Mouse (Mus musculus): Measurements from ENCODE around the gene Robo3.

Gene Robo3

GRCm38 (mm10) chr9:37430582-37430981 is 2.5 kb downstream of the Robo3 start:
- peak; percentile 97 for DNase-seq (ENCODE audit: low spot score)

GRCm38 (mm10) chr9:37429326-37429725 is 3.7 kb downstream of the Robo3 start:
- no peak for DNase-seq (ENCODE audit: low spot score)

- peak; percentile 47 for DNase-seq (ENCODE audit: low spot score)
Measured at GRCm38 (mm10) chr9:37421239-37421638, 11.8 kb downstream of the Robo3 start.

- peak; percentile 94 for DNase-seq (ENCODE audit: low spot score)
Measured at GRCm38 (mm10) chr9:37420676-37421075, 12.4 kb downstream of the Robo3 start.

- DNase-seq (ENCODE audit: low spot score) = no peak
Measured at GRCm38 (mm10) chr9:37418791-37419190, 14.3 kb downstream of the Robo3 start.

- DNase-seq (ENCODE audit: low spot score) = no peak
Measured at GRCm38 (mm10) chr9:37414666-37415065, 18.4 kb downstream of the Robo3 start.

- DNase-seq (ENCODE audit: low spot score) = no peak
Measured at GRCm38 (mm10) chr9:37412989-37413388, 20.1 kb downstream of the Robo3 start.

- no peak for DNase-seq (ENCODE audit: low spot score)
Measured at GRCm38 (mm10) chr9:37409698-37410445, 23.2 kb downstream of the Robo3 start.

GRCm38 (mm10) chr9:37407850-37408502 is 25.1 kb downstream of the Robo3 start:
- peak; percentile 61 for DNase-seq (ENCODE audit: low spot score)

GRCm38 (mm10) chr9:37406372-37406771 is 26.7 kb downstream of the Robo3 start:
- DNase-seq (ENCODE audit: low spot score) = peak; percentile 64

- DNase-seq (ENCODE audit: low spot score) = no peak
Measured at GRCm38 (mm10) chr9:37403011-37403410, 30.0 kb downstream of the Robo3 start.

- no peak for DNase-seq (ENCODE audit: low spot score)
Measured at GRCm38 (mm10) chr9:37402501-37402900, 30.5 kb downstream of the Robo3 start.

- DNase-seq (ENCODE audit: low spot score) = no peak
Measured at GRCm38 (mm10) chr9:37401802-37402201, 31.2 kb downstream of the Robo3 start, which contains the start of gene Robo4. Gene Robo4 (plus strand): TSS chr9:37401897.

GRCm38 (mm10) chr9:37400585-37400984 is 32.5 kb downstream of the Robo3 start:
- no peak for DNase-seq (ENCODE audit: low spot score)

- DNase-seq (ENCODE audit: low spot score) = no peak
Measured at GRCm38 (mm10) chr9:37393482-37394131, 39.4 kb downstream of the Robo3 start.

GRCm38 (mm10) chr9:37392071-37392470 is 41.0 kb downstream of the Robo3 start:
- DNase-seq (ENCODE audit: low spot score) = no peak

GRCm38 (mm10) chr9:37390891-37391290 is 42.2 kb downstream of the Robo3 start:
- DNase-seq (ENCODE audit: low spot score) = no peak

GRCm38 (mm10) chr9:37384284-37385182 is 48.5 kb downstream of the Robo3 start:
- DNase-seq (ENCODE audit: low spot score) = peak; percentile 77

GRCm38 (mm10) chr9:37383161-37383560 is 49.9 kb downstream of the Robo3 start:
- no peak for DNase-seq (ENCODE audit: low spot score)

- DNase-seq (ENCODE audit: low spot score) = no peak
Measured at GRCm38 (mm10) chr9:37375718-37376117, 57.3 kb downstream of the Robo3 start.

- DNase-seq (ENCODE audit: low spot score) = no peak
Measured at GRCm38 (mm10) chr9:37371232-37371801, 61.7 kb downstream of the Robo3 start.

GRCm38 (mm10) chr9:37368860-37369259 is 64.2 kb downstream of the Robo3 start:
- no peak for DNase-seq (ENCODE audit: low spot score)

All from embryo, embryonic 10 days (tissue).